Mouse (Mus musculus) kidney, adult 11 months (tissue): ENCODE data around the gene Neu4.
"Not testable (repeated sequence)": the region's sequence is repeated elsewhere in the genome, so short reads cannot be mapped to it uniquely, and the experiment has no call there.

ENCODE experiments used
- DNase-seq: peaks from one replicate; pipeline ENCODE4 v3.0.0; 2022

Neu4 gene

DNA sequence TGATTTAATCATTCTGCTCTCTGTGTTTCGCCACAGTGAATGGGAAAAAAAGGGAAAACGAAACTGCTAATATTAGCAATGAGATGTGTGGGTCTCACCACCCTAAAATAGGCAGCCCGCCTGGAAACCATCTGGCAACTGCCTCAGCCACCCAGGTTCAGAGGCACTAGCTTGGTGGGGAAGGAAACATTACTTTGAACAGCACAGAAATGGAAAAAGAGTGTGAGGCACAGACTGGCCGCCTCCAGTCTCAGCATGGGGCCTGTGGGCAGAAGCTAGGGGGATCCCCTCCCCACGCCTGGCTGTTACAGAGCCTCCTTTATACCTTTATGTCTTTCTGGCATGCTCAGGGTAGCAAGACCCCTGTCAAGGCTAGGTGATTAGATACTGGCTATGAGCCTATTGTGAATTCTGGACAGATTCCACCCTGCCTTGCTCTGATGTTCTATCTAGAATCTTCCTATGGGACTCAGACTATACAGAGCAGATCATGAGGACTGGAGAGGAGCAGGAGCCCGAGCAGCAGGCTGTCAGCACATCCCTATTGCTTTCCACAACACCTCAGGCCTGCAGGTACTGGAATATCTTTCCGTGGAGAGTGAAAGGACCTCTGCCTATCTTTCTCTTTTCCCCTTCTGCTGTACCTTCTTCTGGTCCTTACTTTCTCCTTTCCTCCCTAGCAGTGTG, 33.4 kb downstream of the Neu4 start:
- DNase-seq = no peak

DNA sequence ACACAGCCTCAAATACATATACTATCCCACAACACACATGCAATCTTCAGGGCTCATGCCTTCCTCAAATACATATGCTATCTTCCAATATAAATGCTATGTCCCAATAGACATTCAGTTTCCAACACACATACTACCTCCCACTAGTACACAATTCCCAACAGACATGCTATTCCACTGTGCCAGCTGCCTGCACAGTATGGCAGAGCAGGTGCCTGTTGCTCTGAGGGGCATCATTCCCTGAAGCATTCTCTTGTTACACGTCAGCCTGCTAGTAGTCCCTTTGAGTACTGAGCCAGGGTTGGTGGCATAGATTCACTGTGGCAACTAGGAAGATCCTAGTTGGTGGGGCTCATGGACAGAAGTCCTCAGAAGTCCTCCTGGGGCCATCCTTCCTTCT, 34.2 kb downstream of the Neu4 start:
- DNase-seq = no peak

DNA sequence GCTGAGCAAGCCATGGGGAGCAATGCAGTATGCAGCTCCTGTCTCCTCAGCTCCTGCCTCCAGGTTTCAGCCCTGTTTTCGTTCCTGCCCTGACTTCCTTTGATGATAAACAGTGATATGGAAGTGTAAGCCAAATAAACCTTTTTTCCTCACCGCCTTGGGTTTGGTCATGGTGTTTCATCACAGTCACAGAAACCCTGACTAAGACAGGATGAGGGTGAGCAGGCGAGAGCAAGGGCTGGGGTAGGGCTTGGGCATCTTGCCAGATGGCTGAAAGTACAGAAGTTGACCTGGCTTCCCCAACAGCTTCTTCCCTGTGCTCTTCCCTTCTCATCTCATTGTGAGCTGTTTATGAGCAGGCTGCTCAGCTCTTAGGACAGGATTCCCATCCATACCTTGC, 35.7 kb downstream of the Neu4 start:
- DNase-seq = no peak

DNA sequence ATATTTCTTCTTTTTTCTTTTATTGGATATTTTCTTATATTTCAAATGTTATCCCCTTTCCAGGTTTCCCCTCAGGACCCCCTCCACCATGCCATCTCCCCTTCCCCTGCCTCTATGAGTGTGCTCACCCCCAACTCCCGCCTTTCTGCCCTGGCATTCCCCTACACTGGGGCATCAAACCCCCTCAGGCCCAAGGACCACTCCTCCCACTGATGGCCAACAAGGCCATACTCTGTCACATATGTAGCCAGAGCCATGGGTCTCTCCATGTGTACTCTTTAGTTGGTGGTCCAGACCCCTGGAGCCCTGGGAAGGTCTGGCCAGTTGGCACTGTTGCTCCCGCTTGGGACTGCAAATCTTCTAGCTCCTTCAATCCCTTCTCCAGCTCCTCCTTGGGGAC, 37.1 kb downstream of the Neu4 start:
- DNase-seq = no peak

DNA sequence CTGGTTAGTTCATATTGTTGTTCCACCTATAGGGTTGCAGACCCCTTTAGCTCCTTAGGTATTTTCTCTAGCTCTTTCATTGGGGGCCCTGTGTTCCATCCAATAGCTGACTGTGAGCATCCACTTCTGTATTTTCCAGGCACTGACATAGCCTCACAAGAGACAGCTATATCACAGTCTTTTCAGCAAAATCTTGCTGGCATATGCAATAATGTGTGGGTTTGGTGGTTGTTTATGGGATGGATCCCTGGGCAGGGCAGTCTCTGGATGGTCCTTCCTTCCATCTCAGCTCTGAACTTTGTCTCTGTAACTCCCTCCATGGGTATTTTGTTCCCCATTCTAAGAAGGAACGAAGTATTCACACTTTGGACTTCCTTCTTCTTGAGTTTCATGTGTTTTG, 38.0 kb downstream of the Neu4 start:
- not testable (repeated sequence) for DNase-seq

DNA sequence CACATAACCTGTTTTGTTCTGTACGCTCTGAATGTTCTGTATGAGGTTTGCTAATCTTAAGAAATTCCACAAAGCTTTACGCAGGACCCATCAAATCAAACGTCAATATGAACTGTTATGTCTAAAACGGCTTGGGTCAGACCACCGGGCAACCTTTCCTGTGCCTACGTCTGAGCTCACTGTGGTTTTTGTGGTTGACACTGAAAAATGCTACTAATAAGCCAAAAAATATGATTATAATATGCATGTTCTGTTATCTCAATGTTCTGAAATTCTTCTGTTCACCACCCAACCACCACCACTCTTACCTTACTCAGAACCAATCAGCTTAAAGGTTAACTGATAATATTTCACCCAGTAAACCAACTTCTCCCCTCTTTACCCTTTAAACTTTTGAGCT, 54.5 kb downstream of the Neu4 start:
- DNase-seq = no peak

DNA sequence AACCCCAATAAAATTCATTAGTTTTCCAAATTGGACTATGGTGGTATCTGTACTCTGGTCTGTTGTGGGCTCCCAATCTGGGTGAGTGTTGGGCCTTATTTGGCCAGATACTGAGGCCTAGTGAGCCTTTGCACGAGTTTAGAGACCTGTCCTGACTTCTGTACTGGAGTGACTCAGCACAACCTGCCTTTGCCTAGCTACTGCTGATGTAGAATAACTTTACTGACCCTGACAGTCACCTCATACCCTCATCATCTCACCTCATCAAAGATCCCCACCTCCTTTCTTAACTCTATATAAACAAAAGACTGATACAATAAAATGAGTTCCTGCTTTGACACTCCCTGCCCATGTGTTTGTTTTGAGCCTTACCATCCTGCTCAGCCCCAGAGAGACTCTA, 56.5 kb downstream of the Neu4 start:
- DNase-seq = no peak
